Mouse (Mus musculus): ENCODE measurements around the gene Dnajc17.

- TF ChIP-seq POLR2A (IDR thresholded peaks at IDR 0.05; ENCODE audit: borderline replicate concordance, insufficient read depth, low read length) (no peak), CTCF (IDR thresholded peaks at IDR 0.05; ENCODE audit: borderline replicate concordance, insufficient read depth, low read depth, low read length) (no peak)
Measured at GRCm38 (mm10) chr2:119147775-119148174, 60.8 kb downstream of the Dnajc17 start.

Data from cerebellum, adult 2 months (tissue).